7 mouse cellular contexts compared by ENCODE assay signal in genomic region chr15:84772191-84773111, GRCm38 (mm10). TPM values are rescaled to one million over a fixed set of nuclear protein-coding genes. Genes with fewer than 3 reads are reported as not detected.
DNase-seq lines count a peak whose midpoint lies in the region; ATAC-seq and TF ChIP-seq lines count a peak whose summit lies in the region.

No protein-coding gene starts in this region.

- no peaks in the 10 kb centered on the region for H3K36me3 ChIP-seq in limb, embryonic 14.5 days (ENCODE audit: control insufficient read depth, insufficient read depth, low read length)
- H3K36me3 ChIP-seq in limb, embryonic 10.5 days, result no peaks in the 10 kb centered on the region
- no peaks in the 10 kb centered on the region for H3K36me3 ChIP-seq in hindbrain, embryonic 11.5 days (ENCODE audit: control insufficient read depth, insufficient read depth, low read length)

- H3K9me3 ChIP-seq in limb, embryonic 14.5 days (ENCODE audit: control insufficient read depth, low read length), result no peaks in the 10 kb centered on the region
- H3K9me3 ChIP-seq in limb, embryonic 10.5 days (replicated peaks), result no peaks in the 10 kb centered on the region
- no peaks in the 10 kb centered on the region for H3K9me3 ChIP-seq in hindbrain, embryonic 11.5 days (ENCODE audit: control insufficient read depth, low read length)

- H3K4me3 ChIP-seq in limb, embryonic 14.5 days (replicated peaks; ENCODE audit: low read length), result no peak overlapping the region
- no peak overlapping the region for H3K4me3 ChIP-seq in limb, embryonic 10.5 days
- no peak overlapping the region for H3K4me3 ChIP-seq in hindbrain, embryonic 11.5 days (ENCODE audit: low read depth, low read length)

- H3K4me2 ChIP-seq in limb, embryonic 14.5 days (replicated peaks; ENCODE audit: low read depth, low read length, severe bottlenecking), result no peak overlapping the region
- H3K4me2 ChIP-seq in hindbrain, embryonic 11.5 days (replicated peaks; ENCODE audit: low read depth, low read length), result no peak overlapping the region

- no peak for TF ChIP-seq POLR2A in limb, embryonic 14.5 days (IDR thresholded peaks at IDR 0.05; ENCODE audit: borderline replicate concordance, extremely low read depth, insufficient read depth, insufficient read length)

- no peak overlapping the region for H3K9ac ChIP-seq in limb, embryonic 14.5 days (ENCODE audit: low read depth, low read length, severe bottlenecking)
- no peak overlapping the region for H3K9ac ChIP-seq in hindbrain, embryonic 11.5 days (ENCODE audit: low read depth, low read length)

- no peaks in the 10 kb centered on the region for H3K27me3 ChIP-seq in limb, embryonic 14.5 days (ENCODE audit: control insufficient read depth, insufficient read depth, low read length)
- no peaks in the 10 kb centered on the region for H3K27me3 ChIP-seq in limb, embryonic 10.5 days (ENCODE audit: low read depth, poor library complexity, severe bottlenecking)
- no peaks in the 10 kb centered on the region for H3K27me3 ChIP-seq in hindbrain, embryonic 11.5 days (ENCODE audit: control insufficient read depth, insufficient read depth, low read length)

- H3K27ac ChIP-seq in limb, embryonic 14.5 days (replicated peaks; ENCODE audit: low read depth, low read length), result no peak overlapping the region
- H3K27ac ChIP-seq in limb, embryonic 10.5 days, result no peak overlapping the region
- H3K27ac ChIP-seq in hindbrain, embryonic 11.5 days (ENCODE audit: low read depth, low read length), result no peak overlapping the region

- H3K4me1 ChIP-seq in limb, embryonic 14.5 days (ENCODE audit: control insufficient read depth, insufficient read depth, low read length), result no peaks in the 10 kb centered on the region
- H3K4me1 ChIP-seq in limb, embryonic 10.5 days, result peaks cover 29% of the 10 kb centered on the region
- peaks cover 6% of the 10 kb centered on the region for H3K4me1 ChIP-seq in hindbrain, embryonic 11.5 days (replicated peaks; ENCODE audit: control insufficient read depth, insufficient read depth, low read length)

- DNase-seq in limb, embryonic 14.5 days (ENCODE audit: low spot score), result peak; percentile 27
- DNase-seq in limb, embryonic 10.5 days (ENCODE audit: low spot score), result no peak
- DNase-seq in MN1 (ENCODE audit: low spot score), result peak; percentile 85
- peak; percentile 20 for DNase-seq in cerebellum, adult 11 months
- DNase-seq in retina, embryonic 14.5 days (ENCODE audit: low spot score), result peak; percentile 52
- no peak for DNase-seq in hindbrain, embryonic 11.5 days (ENCODE audit: low spot score)
- DNase-seq in spleen, adult 18-20 months, result no peak

- WGBS in limb, embryonic 14.5 days, result 79% methylated on average over 21 of the region's 21 CpGs
- WGBS in limb, embryonic 10.5 days, result 83% methylated on average over 21 of the region's 21 CpGs
- 86% methylated on average over 21 of the region's 21 CpGs for WGBS in hindbrain, embryonic 11.5 days

- ATAC-seq in limb, embryonic 14.5 days (ENCODE audit: low FRiP score, low read depth), result no peak
- ATAC-seq in hindbrain, embryonic 11.5 days (ENCODE audit: low FRiP score), result no peak

RNA-seq across cellular contexts. Expression of gene Arhgap8, which starts 52.6 kb away (rescaled TPM):
- polyA plus RNA-seq in limb, embryonic 14.5 days (2012; rRNA removed), result 5.2 and 5.4 TPM in 2 replicates
- polyA plus RNA-seq in limb, embryonic 14.5 days (2014; fragmentation: Nextera tagmentation; extraction: Ambion mirVana), result 7.0 and 8.2 TPM in 2 replicates
- 3.5 and 4.1 TPM in 2 replicates for polyA plus RNA-seq in limb, embryonic 10.5 days (2016; fragmentation: Nextera tagmentation; extraction: Ambion mirVana)
- 2.3 and 2.9 TPM in 2 replicates for polyA plus RNA-seq in hindbrain, embryonic 11.5 days (2014; fragmentation: Nextera tagmentation; extraction: Ambion mirVana)

Comparison
In these comparisons a context has a peak if more than half of its experiments do, and no peak if none do; other contexts are left out.
1. DNase-seq: peak in limb, embryonic 14.5 days (single experiment), MN1 (single experiment), cerebellum, adult 11 months (single experiment) and retina, embryonic 14.5 days (single experiment); none in limb, embryonic 10.5 days (single experiment), hindbrain, embryonic 11.5 days (single experiment) and spleen, adult 18-20 months (0 of 2).